Mouse (Mus musculus) limb, embryonic 14.5 days (tissue): Measurements from ENCODE around the gene Akap13. TPM values are rescaled to one million over a fixed set of nuclear protein-coding genes. Genes with fewer than 3 reads are reported as not detected.

ENCODE experiments used
- ATAC-seq: fragments of 200-750 bp; cut with Nextera tagmentation; 2 replicates; pipeline ENCODE4 v1.8.0; 2017; ENCODE audit warnings: low read depth, moderate number of reproducible peaks, moderate TSS enrichment; ENCODE audit not compliant: low FRiP score
- DNase-seq: peaks from one replicate; pipeline ENCODE4 v3.0.0-alpha.2; 2015; ENCODE audit warnings: low spot score
- H3K27ac ChIP-seq: fragments of 300-500 bp; sonication (generic); replicated peaks from 2 replicates; pipeline ENCODE4 v1.5.1; 2014; ENCODE audit warnings: low read depth, mild to moderate bottlenecking, low read length, moderate library complexity, mixed read lengths
- H3K27me3 ChIP-seq: fragments of 300-500 bp; sonication (generic); 2 replicates; pipeline ENCODE4 v1.6.1; 2014; ENCODE audit warnings: low read length, mixed read lengths; ENCODE audit not compliant: control insufficient read depth, insufficient read depth
- H3K36me3 ChIP-seq: fragments of 300-500 bp; sonication (generic); 2 replicates; pipeline ENCODE4 v1.6.1; 2014; ENCODE audit warnings: mild to moderate bottlenecking, low read length, moderate library complexity, mixed read lengths; ENCODE audit not compliant: control insufficient read depth, insufficient read depth
- H3K4me1 ChIP-seq: fragments of 300-500 bp; sonication (generic); 2 replicates; pipeline ENCODE4 v1.6.1; 2014; ENCODE audit warnings: antibody characterized with exemption, low read length, mixed read lengths; ENCODE audit not compliant: control insufficient read depth, insufficient read depth
- H3K4me2 ChIP-seq: fragments of 300-500 bp; sonication (generic); replicated peaks from 2 replicates; pipeline ENCODE4 v1.6.1; 2014; ENCODE audit warnings: low read depth, mild to moderate bottlenecking, low read length, moderate library complexity; ENCODE audit not compliant: severe bottlenecking
- H3K4me3 ChIP-seq: fragments of 300-500 bp; sonication (generic); replicated peaks from 2 replicates; pipeline ENCODE4 v1.5.1; 2014; ENCODE audit warnings: low read length
- H3K9ac ChIP-seq: fragments of 300-500 bp; sonication (generic); 2 replicates; pipeline ENCODE4 v1.6.1; 2014; ENCODE audit warnings: mild to moderate bottlenecking, low read depth, low read length, moderate library complexity; ENCODE audit not compliant: severe bottlenecking
- H3K9me3 ChIP-seq: fragments of 300-500 bp; sonication (generic); 2 replicates; pipeline ENCODE4 v1.6.1; 2016; ENCODE audit warnings: low read length; ENCODE audit not compliant: control insufficient read depth
- POLR2A ChIP-seq: fragments of 200-500 bp; IDR thresholded peaks from 2 replicates; pipeline ENCODE4 v1.8.0; 2012; ENCODE audit warnings: inconsistent platforms, mild to moderate bottlenecking, moderate library complexity, borderline replicate concordance; ENCODE audit not compliant: insufficient read depth, insufficient read length; ENCODE audit errors: extremely low read depth
- whole genome bisulfite sequencing: fragments of 180-500 bp; shearing (Covaris S2); extraction: QIAGEN DNeasy Blood & Tissue Kit; methylation state at CpG from one replicate; pipeline ENCODE4 v1.1.7; 2014; 5-methylcytosine and 5-hydroxymethylcytosine counted together
- polyA plus RNA-seq, 2 experiments: library from polyadenylated mRNA; depleted of rRNA in 1 of 2; stranded (reverse) in 1 of 2; unstranded in 1 of 2; fragments of >200 nt; fragmentation: Nextera tagmentation in 1 of 2; extraction: Ambion mirVana in 1 of 2; gene quantifications; 2 replicates each; pipeline versions ENCODE4 v1.2.1 to v1.2.3; 2012 to 2014

The Akap13 gene
- polyA plus RNA-seq, 2 experiments = 18.7 to 51.4 TPM

DNA sequence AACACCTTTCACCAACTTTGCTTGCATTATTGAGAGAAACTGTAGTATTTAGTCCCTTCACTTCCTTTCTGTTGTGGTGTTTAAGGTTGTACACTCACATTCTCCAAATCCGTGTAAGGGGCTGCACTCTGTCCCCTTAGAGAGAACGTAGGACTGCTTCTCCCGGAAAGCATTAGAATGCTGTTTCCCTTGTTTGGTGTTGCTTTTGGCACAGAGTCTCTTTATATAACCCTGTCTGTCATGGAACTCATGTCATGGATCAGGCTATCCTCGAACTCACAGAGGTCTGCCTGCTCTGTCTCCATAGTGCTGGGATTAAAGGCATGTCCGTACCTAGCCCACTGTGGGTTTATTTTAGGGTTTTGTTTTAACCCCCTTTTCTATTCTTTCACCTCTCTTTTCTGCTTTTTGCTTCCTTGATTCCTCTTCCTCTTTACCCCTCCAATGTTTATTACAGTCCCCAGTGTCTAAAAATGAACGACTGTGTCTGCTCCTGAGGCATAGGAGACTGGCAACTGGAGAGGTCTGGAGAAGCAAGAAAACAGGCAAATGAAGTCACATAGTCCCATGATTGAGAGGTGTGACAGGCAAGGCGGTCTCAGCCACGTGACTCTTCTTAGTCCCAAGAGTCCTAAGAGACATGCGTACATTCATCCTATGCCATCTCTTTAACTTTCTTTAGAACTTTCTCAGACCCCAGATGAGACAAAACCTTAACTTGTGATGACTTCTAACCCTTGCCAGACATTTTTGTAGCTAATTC, 186.3 kb downstream of the Akap13 start:
- Histone ChIP-seq H3K9me3 (no peaks in the 10 kb centered on the region), H3K27ac (peak overlapping the region; percentile 45), H3K4me3 (no peak overlapping the region), H3K27me3 (no peaks in the 10 kb centered on the region), H3K4me2 (peak overlapping the region; percentile 49; the same call in 1 of the 2 replicates), H3K4me1 (peaks cover 36% of the 10 kb centered on the region), H3K9ac (no peak overlapping the region), H3K36me3 (no peaks in the 10 kb centered on the region)
- WGBS = 43% methylated on average over 9 of the region's 9 CpGs
- peak; percentile 21; the same call in 1 of the 2 replicates for ATAC-seq
- no peak for TF ChIP-seq POLR2A
- no peak for DNase-seq

GRCm38 (mm10) chr7:75642178-75642777, 186.9 kb downstream of the Akap13 start:
- peak overlapping the region; percentile 26 for H3K4me3 ChIP-seq
- H3K4me2 ChIP-seq = peak overlapping the region; percentile 49
- peaks cover 38% of the 10 kb centered on the region for H3K4me1 ChIP-seq
- H3K36me3 ChIP-seq = no peaks in the 10 kb centered on the region
- 5% methylated on average over 9 of the region's 9 CpGs for WGBS
- DNase-seq (peak; percentile 82), ATAC-seq (peak; percentile 71)
- no peaks in the 10 kb centered on the region for H3K27me3 ChIP-seq
- H3K27ac ChIP-seq = peak overlapping the region; percentile 71
- TF ChIP-seq POLR2A = no peak
- peak overlapping the region; percentile 43; the same call in 1 of the 2 replicates for H3K9ac ChIP-seq
- no peaks in the 10 kb centered on the region for H3K9me3 ChIP-seq

GRCm38 (mm10) chr7:75642846-75643563, 187.7 kb downstream of the Akap13 start:
- Histone ChIP-seq H3K9me3 (no peaks in the 10 kb centered on the region), H3K36me3 (no peaks in the 10 kb centered on the region), H3K4me1 (peaks cover 38% of the 10 kb centered on the region), H3K9ac (peak overlapping the region; percentile 43), H3K4me3 (peak overlapping the region; percentile 26), H3K4me2 (peak overlapping the region; percentile 49), H3K27ac (peak overlapping the region; percentile 71), H3K27me3 (no peaks in the 10 kb centered on the region)
- TF ChIP-seq POLR2A = no peak
- no peak for DNase-seq
- ATAC-seq = peak; percentile 8; the same call in 1 of the 2 replicates
- WGBS = 30% methylated on average over 16 of the region's 16 CpGs

GRCm38 (mm10) chr7:75643986-75644385, 188.7 kb downstream of the Akap13 start:
- Histone ChIP-seq H3K9ac (no peak overlapping the region), H3K4me2 (peak overlapping the region; percentile 49)

DNA sequence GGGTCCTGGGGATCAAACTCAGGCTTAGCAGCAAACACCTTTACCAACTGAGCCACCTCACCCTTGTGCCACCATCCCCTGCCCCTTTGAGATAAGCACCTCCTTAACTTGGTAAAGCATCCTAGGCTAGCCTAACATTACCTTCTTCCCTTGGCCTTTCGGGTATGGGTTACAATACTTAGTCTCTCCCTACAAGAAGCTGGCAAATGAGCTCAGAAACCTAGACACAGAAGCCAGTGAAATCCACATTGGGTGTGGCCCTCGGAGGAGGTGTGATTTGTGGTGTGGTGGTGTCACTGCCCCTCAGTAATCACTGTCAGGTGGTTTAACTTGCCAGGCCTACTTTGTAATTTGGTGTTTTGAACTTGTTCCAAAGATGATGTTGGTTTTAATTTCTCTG, 189.3 kb downstream of the Akap13 start:
- H3K27me3 ChIP-seq = no peaks in the 10 kb centered on the region
- H3K4me3 ChIP-seq = 0 out of 2 replicates have a peak overlapping the region, but pooled peaks have one; percentile 2
- H3K9me3 ChIP-seq = no peaks in the 10 kb centered on the region
- whole genome bisulfite sequencing = 65% methylated on average over 2 of the region's 2 CpGs
- peak overlapping the region; percentile 49 for H3K4me2 ChIP-seq
- no peak overlapping the region for H3K27ac ChIP-seq
- no peak overlapping the region for H3K9ac ChIP-seq
- TF ChIP-seq POLR2A = no peak
- ATAC-seq (no peak), DNase-seq (no peak)
- H3K4me1 ChIP-seq = peaks cover 37% of the 10 kb centered on the region
- no peaks in the 10 kb centered on the region for H3K36me3 ChIP-seq

More at GRCm38 (mm10) chr7:75643986-75644385, 188.7 kb downstream of the Akap13 start:
- Histone ChIP-seq H3K36me3 (no peaks in the 10 kb centered on the region), H3K4me3 (peak overlapping the region; percentile 26), H3K4me1 (peaks cover 38% of the 10 kb centered on the region), H3K27me3 (no peaks in the 10 kb centered on the region), H3K27ac (no peak overlapping the region), H3K9me3 (no peaks in the 10 kb centered on the region)
- no peak for TF ChIP-seq POLR2A
- DNase-seq = no peak
- no peak for ATAC-seq
- 52% methylated on average over 4 of the region's 4 CpGs for WGBS
